Mouse (Mus musculus) adrenal gland, postnatal 4 days (tissue): ENCODE measurements at regions not wholly inside any gene's neighbourhood (a gene's known extent, or its start where the extent isn't known, plus 50 kb on each side); places are given as distances from the start of the nearest gene placed in this dataset. TPM values are rescaled to one million over a fixed set of nuclear protein-coding genes. Genes with fewer than 3 reads are reported as not detected.

Experiments used
- DNase-seq, 2 experiments: peaks; one replicate each; pipeline ENCODE4 v3.0.0; 2021 to 2022; ENCODE audit warnings: low spot score in 2 of 2, mixed read lengths in 2 of 2
- microRNA-seq: library from miRNA; unstranded; fragments of <30 nt; microRNA quantifications from one replicate; pipeline ENCODE4 v1.2.0, GENCODE M21; 2021

DNA sequence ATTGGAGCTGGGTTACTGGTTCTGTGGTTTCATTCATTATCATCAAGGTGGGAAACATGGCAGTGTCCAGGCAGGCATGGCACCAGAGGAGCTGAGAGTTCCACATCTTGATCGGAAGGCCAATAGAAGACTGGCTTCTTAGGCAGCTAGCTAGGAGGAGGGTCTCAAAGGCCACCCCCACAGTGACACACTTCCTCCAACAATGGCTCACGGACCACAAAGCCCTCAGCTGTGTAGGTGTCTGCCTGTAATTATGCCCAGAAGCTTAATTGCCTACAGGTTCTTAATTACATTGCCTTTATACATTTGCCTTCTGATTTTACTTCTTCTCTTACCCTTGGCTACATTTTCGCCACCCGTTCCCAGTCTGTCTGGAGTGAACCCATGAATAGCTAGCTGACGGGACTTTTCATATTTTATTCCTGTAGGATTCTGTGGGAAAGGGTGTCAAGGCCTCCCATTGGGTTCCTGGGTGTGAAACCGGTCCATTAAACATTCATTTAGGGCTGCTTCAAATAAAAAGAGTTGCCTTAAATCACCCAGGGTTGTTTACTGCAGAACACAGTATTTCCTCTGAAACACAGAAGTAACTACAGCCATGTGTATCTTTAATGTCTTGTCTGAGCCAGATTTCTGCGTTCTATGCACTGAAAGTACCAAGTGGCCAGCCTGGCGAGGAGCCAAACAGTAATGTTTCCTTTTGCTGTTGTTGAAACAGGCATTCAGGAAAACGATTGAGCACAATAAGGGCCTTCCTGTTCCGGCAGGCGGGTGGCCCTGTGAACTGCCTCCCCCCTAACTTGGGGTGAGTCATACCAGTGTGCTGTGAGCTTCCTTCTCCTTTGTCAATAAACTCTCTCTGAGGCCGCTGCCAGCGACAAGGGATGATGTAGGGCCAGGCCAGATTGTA, 82.4 kb upstream of the Gm9747 start:
- peak; percentile 13 to 34 for DNase-seq

DNA sequence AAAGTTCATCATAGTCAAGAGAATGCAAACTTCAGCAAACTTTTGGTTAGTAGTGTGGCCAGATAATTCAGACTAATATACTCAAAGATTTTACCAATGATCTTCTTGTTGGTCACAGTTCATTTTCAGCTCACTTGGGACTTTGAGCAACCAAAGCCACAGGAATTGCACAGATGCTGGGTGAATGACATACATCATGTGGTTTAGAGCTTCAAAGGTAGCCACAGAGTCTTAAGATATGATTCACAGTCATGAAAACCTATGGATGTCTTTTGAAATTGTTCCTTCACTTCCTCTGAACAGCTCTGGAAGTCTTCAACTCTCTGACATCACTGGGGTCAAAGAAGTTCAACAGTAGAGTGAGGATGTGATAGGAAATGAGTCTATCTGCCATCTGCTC, 77.0 kb upstream of the Gm9747 start:
- DNase-seq, result no peak

DNA sequence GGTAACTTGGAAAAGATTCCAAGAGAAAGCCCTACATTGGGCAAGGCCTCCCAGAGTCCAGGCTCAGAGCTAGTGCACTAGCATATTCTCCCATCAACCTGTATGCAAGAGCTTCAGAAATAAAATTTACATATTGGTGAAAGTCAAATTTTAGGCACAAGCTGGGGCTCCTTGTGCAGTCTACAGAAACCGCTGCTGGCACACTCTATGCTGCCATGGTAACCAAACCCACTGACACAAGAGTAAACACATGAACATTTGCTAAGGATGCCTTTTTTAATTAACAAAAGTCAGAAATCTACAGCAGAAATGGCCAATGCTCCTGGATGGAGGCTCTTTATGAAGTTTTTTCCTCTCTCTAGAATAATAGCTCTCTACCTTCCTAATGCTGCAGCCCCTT, 75.9 kb upstream of the Gm9747 start:
- no peak for DNase-seq

DNA sequence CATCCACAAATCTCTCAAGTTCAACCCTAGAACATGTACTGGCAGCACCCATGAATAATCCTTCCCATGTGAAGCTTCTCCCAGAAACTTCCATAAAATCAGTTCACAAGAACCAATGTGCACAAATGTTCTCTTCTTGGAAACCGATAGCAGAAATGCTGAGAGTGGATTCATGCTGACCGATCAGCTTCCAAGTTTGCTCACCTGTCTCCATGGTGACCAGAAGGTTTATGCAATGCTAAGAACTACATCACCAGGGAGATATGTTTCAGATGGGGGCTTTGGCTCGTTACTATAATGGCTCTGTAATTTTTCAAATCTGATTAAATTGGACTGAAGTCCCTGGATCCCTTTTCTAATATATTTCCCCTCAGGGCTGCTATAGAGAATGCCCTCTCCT, 74.4 kb upstream of the Gm9747 start:
- DNase-seq, result no peak

DNA sequence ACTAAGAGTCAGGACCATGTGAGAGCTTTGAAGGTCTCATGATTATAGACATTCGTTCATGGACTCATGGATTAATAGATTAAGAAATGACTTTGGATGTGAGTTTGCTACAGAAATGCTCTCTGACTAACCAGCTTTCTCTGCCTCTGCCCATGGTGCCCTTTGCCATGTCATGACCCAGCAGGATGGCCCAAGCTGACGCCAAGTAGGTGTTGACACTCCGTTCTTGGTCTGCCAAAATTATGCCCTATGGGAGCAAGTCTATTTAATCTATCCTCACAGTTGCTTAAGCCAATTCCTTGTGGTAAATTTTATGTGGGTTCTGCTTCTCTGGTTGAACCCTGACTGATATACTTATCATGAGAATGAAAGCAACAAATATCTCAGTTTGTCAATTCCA, 73.7 kb upstream of the Gm9747 start:
- no peak for DNase-seq

DNA sequence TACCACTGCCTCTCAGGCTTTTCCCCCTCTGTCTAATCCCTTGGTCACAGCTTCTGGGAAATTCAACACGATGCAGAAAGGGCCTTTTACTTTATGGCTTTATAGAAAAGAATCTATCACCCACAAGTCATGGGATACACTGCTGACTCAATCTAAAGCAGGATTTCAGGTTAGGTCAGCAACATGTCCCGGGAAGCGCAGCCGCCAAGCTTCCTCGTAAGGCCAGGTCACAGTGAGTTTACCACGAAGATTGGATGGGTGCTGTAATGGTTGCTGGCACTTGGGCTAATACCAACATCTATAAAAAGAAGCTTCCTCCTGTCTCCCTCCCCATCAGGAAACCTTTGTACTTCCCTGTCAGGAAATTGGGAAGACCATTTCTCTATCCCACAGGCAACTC, 70.0 kb upstream of the Gm9747 start:
- no peak for DNase-seq

DNA sequence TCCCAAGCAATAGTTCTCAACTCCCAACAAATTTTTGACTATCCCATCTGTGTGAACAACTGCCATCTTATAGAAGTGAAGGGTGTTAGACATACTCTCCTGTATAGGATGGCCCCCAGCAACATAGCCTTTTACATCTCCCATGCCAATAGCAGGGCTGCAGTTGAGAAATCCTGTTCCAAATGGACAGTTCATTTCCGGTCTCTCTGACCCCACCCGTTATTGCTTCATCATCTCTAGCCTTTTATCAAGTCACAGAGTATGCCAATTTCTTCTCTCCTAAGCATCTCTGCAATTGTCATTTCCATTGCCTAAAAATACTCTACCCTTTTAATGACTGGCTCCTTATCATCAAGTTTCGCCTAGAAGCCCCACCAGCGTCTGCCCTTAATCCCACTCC, 64.8 kb upstream of the Gm9747 start:
- no peak for DNase-seq

DNA sequence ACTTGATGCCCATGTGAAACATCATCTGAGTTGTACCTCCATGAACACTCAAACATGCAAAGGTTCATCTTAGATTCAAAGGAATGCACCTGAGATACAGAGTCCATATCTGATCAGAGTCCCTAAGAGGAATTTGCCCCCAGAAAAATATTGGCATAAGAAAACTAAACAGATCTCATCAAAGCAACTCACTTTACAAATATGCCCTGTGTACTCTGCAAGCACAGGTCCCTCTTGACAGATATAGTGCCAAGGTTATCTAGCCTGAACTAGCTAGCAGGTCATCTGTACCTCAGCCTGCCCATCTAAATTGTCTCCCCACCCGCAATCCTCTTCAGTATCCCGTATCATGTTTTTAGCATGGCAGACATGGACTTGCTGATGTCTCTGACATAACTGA, 64.0 kb upstream of the Gm9747 start:
- DNase-seq, result no peak

DNA sequence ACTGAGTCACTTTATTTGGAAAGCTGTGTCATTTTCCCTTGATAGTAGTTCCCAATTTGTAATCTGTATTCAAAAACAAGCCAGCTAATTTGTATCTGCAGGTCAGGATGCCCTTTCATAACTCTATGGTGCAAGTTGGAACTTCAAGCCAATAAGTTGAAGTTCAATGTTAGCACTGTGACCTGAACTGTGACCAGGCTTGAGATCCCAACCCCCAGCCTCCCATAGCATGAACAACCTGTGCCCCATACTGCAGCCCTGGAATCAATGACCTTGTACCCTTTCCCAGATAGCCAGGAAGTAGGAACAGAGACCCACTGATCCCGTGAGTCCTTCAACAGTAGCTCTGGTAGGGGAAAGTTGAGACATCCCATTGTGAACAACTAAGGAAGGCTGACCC, 52.5 kb upstream of the Gm9747 start:
- DNase-seq, result no peak

Small RNA genes in the stretch of these regions (microRNA-seq; reads per million reads assigned to microRNA genes)
- gene Mir6344, result not detected
